Mouse (Mus musculus) layer of hippocampus, postnatal 36 days (tissue): ENCODE results near the gene Cdk17. TPM values are rescaled to one million over a fixed set of nuclear protein-coding genes. Genes with fewer than 3 reads are reported as not detected.
"Not testable (repeated sequence)": the region's sequence is repeated elsewhere in the genome, so short reads cannot be mapped to it uniquely, and the experiment has no call there.

Experiments used
- DNase-seq, 2 experiments: peaks; one replicate each; pipeline ENCODE4 v3.0.0; 2022
- total RNA-seq, 2 experiments: library from RNA; stranded (reverse); gene quantifications; 2 replicates each; pipeline ENCODE4 v1.2.3; 2021

Cdk17 gene
- total RNA-seq, 2 experiments from 2014 or later, result 193 to 200 TPM

DNA sequence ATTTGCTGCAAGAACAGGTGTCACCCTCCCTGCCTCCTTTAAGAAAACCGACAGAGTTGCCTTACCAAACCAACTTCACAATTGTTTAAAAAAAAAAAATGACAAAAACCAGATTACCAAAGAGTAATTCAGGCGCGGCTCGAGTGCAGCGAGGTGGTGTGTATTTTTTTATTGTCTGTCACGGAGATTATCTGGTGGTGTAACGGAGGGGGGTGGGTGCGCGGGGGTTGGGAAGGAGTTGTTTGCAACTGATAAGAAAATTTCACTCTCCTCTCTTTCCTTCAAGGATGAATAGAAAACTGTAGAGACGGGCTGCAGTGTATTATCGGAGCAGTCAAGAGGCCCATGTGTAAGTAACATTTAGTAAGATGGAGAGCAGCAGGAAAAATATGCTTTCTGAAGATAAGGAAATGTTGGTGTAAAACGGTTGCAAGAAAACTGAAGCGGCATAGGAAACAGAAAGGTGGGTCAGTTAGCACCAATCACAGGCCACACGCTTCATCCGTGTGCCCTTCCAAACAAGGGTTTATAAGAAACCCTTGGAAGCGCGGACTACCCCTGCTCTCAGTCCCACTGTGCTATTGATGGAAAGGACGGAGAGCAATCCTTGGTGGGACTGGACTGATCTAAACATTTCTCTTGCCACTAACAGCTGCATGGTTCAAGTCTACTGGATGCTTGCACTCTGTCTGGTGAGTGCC, 17.2 kb upstream of the Cdk17 start:
- DNase-seq, result no peak

- no peak for DNase-seq
These were observed 16.7 kb upstream of the Cdk17 start for GRCm38 (mm10) chr10:93143986-93144314.

- no peak for DNase-seq
These were observed 16.1 kb upstream of the Cdk17 start for GRCm38 (mm10) chr10:93144579-93144978.

- DNase-seq, result no peak
These were observed 15.6 kb upstream of the Cdk17 start for GRCm38 (mm10) chr10:93145088-93145487.

GRCm38 (mm10) chr10:93146601-93147000, 14.1 kb upstream of the Cdk17 start:
- no peak for DNase-seq

GRCm38 (mm10) chr10:93147691-93148090, 13.0 kb upstream of the Cdk17 start:
- no peak for DNase-seq

- no peak for DNase-seq
These were observed 11.1 kb upstream of the Cdk17 start for GRCm38 (mm10) chr10:93149597-93149996.

DNA sequence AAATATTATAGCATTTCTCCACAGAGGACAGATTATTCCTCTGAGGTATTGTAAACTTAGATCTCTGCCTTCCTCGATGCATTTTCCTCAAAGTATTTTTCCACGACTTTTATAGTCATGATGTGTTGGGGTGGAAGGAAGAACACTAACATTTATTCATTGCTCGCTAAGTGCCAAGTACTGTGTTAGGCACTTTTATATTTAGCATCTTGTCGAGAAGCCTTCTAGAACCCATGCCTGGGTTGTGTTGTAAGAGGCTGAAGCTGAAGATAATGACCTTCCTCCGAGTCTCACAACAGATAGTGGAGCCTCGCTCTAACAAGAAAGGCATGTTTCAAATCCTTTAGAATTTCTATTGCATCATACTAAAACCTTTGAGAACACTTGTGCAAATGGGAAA, 8.9 kb upstream of the Cdk17 start:
- no peak for DNase-seq

DNA sequence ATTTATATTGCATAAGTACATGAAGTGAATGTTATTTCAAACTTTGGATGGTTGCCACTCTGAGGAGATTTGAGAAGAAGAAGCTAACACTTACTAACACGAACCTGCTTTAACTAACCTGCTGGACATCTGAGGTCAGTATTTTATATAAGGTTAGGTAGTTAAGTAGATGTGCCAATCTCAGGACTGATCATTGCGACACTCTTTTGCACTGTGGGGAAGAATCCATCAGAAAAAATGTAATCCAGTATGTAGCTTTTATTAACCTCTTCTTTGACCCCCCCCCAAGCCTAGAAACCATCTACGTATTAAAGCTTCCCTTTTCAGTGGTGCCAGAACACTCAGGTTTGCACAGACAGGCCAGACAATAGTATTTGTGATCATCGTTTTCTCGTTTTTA, 8.0 kb upstream of the Cdk17 start:
- no peak for DNase-seq

DNA sequence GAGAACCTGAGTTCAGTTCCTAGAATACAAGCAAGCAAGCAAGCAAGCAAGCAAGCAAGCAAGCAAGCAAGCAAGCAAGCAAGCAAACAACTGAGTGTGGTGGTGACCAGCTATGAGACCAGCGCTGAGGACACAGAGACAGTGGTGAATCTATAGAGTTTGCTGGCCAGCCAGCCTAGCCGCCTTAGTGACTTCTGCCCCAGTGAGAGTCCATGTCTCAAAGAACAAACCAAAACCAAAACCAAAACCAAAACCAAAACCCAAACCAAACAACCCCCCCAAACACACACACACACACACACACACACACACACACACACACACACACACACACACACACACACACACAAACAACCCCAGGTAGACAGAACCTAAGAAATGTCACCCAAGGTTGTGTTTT, 7.3 kb upstream of the Cdk17 start:
- DNase-seq, result not testable (repeated sequence)

DNA sequence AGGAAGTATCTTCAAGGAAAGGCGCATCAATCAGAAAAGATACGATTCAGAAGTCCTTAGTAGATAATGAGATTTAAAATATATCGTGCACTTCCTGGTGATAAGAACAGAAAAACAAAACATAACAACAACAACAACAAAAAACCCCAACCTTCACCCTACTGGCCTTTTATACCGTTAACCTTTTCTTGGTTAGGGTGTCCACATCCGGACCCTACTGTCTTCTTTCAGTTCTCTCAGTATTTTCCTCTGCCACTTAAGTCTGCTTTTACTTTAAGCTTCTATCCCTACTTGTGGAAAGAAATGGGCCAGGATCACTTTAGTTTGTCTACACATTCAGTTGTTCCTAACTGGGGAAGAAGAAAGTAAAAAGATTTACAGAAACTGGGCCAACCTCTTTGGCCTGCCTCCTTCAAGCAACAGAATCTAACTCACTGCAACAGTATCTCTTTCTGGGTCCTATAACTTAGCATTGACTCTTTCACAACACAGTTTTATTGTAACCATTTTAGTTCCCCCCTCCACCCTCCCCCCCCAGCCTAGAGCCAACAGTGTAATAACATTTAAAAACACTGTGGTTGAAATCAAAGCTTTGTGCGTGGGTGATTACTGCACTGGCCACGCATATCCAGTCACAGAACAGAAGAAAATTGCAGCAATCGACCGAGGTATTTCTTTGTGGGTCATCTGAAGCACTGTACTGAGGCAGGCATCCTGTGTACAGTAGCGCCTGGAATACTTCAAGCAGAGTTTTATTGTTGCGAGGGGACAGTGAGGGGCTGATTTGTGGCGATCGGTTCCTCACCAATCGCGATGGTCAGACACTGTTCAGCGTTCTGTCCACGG, 801 bp upstream of the Cdk17 start:
- DNase-seq, result no peak

DNA sequence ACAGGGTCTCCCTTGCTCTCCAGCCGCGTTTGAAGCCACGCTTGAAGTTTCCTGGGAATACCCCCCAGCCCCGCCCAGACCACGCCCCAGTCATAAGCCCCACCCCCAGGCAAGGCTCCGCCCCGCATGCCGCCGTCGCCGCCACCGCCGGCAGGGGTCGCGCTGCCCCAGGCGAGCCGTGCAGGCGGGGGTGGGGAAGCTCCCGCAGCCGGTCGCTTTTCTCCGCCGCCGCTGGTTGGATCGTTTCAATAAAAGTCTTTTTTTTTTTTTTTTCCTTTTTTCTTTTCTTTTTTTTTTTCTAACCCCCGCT, 223 bp upstream of the Cdk17 start:
- peak; percentile 82 to 86 for DNase-seq

GRCm38 (mm10) chr10:93161511-93162275, 1.0 kb downstream of the Cdk17 start:
- DNase-seq, result peak; percentile 61 to 62

GRCm38 (mm10) chr10:93162276-93162971, 1.7 kb downstream of the Cdk17 start:
- no peak for DNase-seq

DNA sequence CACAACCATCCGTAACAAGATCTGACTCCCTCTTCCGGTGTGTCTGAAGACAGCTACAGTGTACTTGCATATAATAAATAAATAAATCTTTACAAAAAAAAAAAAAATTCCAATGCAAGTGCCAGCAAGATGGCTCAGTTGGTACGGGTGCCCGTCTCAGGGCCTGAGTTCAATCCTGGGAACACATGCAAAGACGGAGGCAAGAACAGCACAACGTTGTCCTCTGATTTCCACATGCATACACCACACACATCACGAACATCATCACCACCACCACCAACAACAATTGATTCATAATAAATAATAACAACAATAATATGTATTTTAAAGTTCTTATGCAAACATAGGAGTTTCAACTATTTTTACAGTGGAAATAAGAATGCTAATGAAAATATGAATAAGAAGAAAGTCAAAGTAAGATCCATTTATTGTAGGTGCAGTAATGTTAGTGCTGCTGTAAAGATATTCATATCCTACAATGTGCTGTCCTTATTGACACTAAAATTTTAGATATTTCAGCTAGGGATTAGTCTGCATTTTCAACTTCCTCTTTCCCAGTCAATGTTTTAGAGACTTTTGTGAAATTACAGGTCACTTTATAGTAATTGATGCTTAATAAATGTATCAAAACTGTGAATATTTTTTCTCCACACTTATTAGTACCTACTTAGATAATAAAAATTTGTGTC, 2.4 kb downstream of the Cdk17 start:
- no peak for DNase-seq

DNA sequence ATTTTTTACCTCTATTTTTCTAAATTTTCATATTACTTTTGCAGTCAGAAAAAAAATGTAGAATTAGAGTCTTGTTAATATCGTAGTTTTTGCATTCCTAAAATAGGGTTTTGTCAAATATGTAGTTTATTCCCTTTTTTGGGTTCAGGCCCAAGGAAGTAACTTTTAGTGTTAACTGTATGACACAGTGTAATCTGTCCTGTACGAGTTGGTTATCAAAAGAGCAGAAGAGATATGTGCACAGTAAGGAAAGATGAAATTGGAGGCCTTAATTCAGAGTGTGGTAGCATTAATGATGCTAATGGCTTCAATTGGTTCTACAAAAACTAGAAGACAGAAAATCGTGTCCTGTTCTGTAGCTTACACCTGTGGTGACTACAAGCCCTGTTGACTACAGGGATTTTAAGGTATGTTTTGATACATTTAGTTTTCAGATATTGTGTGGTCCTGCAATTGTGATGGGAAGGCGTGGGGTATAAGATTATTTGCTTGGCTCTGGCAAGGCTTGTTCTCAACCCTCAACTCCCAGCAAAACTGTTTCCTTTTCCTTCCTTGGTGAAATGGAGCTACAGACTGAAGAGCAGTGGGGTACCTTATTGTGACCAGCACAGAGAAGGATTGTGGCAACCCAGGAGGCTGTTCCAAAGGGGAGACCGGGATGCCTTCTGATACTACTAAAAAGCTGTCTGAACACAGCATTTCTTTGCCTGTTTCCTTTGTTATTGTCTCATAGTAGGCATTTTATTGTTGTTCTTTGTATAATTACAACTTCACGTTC, 3.2 kb downstream of the Cdk17 start:
- DNase-seq, result no peak

DNA sequence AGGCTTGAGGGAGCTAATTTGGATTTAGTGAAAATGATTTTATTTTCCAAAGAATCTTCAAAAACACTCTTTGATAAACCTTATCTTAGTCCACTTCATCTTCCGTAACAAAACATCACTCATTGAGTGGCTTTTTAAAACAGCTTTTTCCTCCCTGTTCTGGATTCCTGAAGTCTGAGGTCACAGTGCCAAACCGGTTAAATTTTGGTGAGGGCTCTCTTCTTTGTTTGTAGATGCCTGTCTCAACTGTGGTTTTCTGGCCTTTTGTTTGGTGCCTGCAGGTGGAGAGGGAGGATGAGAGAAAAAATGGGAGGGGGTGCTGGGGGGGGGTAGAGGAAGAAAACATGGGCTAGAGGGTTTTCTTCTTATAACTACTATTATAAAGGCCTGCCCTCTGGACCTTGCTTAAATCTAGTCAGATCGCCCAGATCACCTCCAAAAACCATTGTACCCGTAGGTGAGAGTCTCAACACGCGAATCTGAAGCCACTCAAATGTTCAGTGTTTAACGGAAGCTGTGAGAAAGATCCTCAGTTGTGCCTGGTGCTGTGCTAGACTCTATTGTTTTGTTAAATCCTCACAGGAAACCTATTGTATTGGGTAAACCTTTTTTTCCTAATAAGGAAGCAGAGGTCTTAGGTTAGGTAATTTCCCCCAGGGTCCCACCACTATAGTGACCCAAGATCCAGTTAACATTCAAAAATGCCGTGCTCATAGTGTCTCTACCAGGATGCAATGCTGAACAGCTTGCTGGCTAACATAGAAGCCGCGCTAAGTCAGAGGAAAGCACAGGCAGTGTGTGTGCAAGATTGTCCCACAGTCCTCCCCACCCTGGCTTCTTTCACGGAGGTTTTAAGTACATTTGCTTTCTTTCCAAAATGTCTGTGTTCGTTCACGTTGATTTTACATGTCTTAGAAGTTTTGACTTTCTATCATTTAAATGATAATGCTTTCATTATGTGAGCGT, 5.0 kb downstream of the Cdk17 start:
- DNase-seq, result no peak

GRCm38 (mm10) chr10:93166382-93166769, 5.7 kb downstream of the Cdk17 start:
- no peak for DNase-seq

GRCm38 (mm10) chr10:93167311-93167710, 6.6 kb downstream of the Cdk17 start:
- no peak for DNase-seq

GRCm38 (mm10) chr10:93168067-93168466, 7.4 kb downstream of the Cdk17 start:
- no peak for DNase-seq
